Mouse (Mus musculus): Measurements from ENCODE around the gene Map1b. TPM values are rescaled to one million over a fixed set of nuclear protein-coding genes. Genes with fewer than 3 reads are reported as not detected.

The Map1b gene
- total RNA-seq, 2 experiments from 2014 or later, result 795 to 818 TPM

DNA sequence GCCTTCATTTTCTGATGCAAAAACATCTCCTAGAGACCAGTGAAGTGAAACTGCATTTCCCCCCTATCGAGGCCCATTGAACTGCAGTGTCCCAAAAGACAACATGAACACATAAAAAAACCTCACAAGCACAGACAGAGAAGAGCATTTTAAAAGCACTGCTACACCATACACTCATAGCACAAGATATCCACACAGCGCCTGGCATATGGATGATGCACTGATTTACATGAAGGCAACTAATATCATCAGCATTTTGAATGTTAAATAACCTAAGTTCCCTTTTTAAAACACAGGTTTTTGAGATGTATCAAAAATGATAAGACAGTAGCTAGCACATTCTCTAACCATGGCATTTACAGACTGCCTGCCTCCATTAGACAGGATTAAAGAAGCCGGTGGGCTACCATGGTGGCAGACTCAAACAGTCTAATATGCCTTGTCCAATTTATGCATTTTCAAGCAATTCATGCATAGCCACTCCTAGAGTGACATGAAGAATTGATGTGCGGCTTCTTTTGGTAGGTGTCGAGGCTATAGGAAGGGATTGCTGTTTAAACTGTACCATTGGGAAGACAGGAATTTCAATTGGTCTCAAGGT lies 22.9 kb downstream of the Map1b start:
- no peak for DNase-seq (ENCODE audit: low spot score in 2 of 2)

DNA sequence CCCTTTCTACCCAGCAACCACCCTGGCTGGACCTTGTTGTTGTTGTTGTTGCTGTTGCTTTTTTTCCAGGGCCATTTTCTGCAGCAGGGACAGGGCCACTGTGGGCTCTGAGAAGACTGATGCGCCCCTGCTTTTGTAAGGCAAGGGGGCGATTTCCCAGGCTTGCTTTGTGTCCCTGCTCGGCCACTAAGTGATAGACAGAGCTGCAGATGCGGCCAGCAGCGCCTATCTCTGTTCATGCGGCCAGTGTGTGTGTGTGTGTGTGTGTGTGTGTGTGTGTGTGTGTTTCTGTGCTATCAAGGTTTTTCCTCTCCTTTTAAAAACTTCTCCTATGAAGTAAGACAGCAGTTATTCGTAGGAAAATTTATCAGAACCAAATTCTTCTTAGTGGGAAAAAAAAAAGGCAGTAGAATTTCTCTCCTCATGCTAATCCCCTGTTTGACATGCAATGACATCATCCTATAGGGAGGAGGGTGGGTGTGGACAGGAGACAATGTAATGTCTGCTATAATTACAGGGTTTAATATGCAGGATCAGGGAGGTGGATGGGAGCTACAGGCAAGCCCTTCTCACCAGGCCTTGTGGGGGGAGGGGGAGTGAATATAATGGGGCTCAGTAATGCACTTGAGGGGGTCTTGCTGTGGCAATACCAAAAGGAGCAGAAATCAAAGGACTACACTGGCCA lies 23.6 kb downstream of the Map1b start:
- no peak for DNase-seq (ENCODE audit: low spot score in 2 of 2)

DNA sequence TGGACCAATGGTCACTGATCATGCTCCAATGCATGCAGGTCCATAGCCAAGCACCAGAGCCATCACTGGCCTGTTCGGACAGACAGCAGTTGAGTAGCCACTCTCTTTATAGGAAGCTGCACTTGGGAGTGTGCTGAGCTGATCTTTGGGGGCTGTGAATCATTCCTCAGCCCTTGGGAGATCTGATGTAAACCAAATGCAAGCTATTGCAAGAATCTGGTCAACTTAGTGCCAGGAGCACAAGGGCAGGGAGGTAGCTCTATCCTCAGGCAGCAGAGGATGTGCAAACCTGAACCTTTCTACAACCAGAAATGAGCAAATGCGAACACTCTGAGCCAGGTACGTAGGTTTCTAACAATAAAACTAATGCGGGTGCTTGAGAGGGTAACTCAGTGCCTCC lies 26.3 kb downstream of the Map1b start:
- no peak for DNase-seq (ENCODE audit: low spot score in 2 of 2)

DNA sequence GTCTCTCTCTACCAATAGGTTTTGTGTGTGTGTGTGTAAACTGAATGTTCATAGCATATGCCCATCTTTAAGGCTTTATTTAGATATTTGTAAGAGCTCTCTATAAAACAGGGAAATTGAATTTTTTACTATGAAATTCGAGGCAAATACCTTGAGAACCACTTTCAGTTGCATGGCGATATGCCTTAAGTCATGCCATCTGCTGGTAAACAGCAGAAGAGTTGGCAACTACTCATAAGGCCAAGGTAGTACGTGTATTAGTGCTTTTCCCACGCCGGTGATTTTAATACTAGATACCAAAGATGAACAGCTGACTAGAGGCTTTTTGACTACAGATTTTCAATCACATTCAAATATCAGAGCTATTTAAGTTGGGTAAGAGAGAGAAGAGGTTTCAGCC lies 27.2 kb downstream of the Map1b start:
- DNase-seq (ENCODE audit: low spot score in 2 of 2), result no peak

DNA sequence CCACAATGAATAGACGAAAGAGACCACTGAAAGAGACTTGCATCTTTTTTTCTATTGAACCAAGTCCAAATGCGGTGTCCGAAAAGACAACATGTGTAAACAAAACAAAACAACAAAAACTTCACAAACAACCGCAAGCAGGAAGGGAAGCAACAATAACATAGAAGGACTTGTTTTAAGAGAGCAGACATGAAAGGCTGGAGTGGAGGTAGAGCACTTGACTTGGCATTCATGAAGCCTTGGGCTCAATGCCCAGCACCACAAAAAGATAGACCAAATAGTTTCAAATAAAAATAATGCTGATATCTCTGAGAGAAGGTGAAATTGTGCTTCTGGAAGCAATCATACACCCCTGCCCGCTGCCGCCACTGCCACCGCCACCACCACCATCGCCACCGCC lies 30.5 kb downstream of the Map1b start:
- no peak for DNase-seq (ENCODE audit: low spot score in 2 of 2)

DNA sequence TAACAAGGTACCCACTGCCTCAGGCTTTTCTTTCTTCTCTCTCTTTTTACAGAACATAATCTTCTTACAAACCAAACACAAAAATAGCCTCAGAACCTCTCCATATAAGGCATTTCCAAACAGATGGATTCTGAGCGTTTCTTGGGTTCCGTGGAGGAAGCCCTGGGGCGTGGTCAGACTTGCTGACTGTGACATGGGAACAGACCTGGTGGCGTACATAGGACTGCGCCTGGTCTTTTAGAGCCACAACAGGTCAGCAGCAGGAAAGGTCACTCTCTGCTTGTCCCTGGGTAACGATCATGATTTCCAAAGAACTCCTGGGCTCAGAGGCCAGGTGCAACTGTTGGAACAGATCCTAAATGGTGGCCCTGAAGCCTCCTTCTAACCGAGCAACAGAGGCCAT lies 31.0 kb downstream of the Map1b start:
- DNase-seq (ENCODE audit: low spot score in 2 of 2), result no peak

DNA sequence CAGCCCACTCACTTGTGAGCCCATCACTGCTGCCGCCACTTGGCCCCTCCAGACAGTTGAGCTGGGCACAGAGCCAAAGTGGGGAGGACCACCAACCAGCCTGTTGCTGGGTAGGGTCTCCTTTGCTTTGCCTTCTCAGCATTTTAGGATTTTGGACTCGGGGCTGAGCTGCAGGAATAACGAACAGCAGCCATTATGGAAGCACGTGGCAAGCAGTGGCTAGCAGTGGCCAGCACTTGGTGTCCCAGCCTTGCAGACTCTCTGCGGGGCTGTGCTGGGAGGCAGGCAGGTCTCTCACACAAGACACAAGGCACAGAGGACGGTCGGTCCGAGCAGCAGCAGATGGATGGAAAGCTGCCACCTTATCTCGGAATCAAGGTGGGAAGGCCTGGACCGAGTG lies 31.4 kb downstream of the Map1b start:
- no peak for DNase-seq (ENCODE audit: low spot score in 2 of 2)

DNA sequence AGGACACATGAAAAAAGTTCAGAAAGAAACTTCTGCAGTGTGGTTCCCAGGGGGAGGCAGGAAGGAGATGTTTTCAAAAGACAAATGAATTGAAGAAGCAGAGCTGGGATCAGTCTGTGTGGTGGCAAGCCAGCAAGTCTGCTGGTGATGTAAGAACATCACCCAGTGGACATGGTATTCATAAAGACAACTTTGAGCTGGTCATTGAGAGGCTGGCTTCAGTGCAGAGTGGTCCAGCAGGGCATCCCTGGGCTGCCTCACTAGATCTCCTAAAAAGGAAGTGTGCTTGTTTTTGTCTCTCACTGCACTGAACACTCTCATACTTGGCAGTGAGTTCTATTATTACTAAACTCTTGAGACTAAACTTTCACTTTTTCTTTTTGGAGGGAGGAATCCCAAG lies 32.9 kb downstream of the Map1b start:
- DNase-seq (ENCODE audit: low spot score in 2 of 2), result no peak

DNA sequence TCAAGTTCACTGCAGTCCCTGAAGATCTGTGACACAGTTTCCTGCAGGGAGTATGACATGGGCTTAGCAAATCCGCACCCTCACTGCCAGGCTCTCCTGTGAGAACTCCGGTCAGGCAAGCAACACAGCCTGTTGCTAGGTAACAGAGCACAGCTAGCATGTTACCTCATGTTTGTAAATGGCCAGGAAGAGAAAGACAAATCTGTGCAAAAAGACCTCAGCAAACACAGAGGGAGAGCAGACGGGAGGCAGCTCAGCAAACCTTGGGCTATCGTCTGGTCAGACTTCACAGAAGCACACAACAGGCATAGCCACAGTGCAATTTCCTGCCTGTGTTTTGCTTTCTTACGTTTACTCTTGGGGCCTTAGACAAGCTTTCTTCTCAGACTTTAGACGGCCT lies 40.9 kb downstream of the Map1b start:
- DNase-seq (ENCODE audit: low spot score in 2 of 2), result no peak

DNA sequence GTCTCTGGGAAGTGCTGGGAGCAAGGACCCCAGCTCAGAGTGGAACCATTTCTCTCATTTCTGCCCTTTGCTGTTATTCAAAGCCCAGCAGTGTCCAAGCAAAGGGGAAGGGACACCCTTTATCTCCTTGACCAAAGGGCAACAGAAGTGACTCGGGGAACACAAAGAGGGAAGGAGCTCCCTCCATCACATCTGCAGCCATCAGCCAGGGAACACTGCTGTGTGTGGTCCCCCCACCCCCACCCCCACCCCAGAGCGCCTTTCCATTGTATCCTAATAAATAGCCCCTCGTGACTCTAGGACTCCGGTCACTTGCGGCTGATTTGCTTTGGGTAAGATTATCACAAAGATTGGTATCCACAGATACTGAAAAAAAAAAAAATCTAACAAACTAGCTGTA lies 41.3 kb downstream of the Map1b start:
- DNase-seq (ENCODE audit: low spot score in 2 of 2), result no peak

DNA sequence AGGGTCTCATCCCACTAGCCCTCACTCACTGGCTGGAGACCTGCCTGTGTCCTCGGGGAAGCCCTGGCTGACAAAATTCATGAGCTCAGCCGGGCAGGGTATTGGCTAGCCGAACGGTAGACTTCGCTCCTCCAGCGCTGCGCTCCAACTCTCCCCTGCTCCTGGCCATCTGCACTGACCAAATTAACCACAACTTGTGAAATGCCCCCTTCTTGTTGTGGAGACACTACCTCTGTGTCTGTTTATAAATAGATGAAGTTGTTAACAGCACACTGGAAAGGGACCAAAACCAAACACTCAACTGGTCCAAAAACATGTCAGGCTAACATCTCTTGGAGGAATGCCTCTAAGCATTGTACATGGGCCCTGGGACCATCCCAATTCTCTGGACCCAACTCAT lies 42.2 kb downstream of the Map1b start:
- DNase-seq (ENCODE audit: low spot score in 2 of 2), result no peak

DNA sequence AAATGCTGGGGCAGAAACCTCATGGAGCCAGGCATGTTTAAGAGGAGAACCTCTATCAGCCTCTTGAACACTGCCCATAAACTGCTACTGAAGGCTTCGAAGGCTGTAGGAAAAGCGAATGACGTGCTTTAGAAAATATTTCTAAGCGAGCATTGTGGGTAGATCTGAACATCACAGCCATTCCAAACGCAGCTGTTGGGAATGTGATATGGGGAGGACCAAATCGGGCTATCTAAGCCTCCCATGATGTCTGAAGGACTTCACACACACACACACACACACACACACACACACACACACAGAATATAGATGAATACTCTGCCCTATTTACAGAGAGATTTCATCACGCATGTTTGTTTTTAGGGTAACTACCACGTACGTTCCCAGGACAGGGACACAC lies 44.3 kb downstream of the Map1b start:
- no peak for DNase-seq (ENCODE audit: low spot score in 2 of 2)

DNA sequence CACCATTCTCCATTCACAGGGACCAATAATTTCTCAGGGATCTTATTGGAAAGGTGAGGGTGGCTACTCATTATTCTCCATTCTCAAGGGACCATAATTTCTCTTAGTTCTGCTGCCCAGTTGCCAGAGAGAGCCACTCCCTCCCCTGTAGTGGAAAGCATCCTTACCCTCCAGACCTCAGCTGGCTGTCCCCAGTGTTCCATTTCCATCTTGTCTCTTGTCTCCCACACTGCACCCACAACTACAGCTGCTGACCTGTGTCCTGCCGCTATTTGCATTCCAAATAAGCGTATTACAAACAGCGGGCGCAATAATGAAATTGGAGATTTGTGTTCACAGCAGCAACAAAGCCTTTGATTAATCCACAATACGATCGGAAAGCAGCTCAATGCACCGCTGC lies 46.3 kb downstream of the Map1b start:
- no peak for DNase-seq (ENCODE audit: low spot score in 2 of 2)

DNA sequence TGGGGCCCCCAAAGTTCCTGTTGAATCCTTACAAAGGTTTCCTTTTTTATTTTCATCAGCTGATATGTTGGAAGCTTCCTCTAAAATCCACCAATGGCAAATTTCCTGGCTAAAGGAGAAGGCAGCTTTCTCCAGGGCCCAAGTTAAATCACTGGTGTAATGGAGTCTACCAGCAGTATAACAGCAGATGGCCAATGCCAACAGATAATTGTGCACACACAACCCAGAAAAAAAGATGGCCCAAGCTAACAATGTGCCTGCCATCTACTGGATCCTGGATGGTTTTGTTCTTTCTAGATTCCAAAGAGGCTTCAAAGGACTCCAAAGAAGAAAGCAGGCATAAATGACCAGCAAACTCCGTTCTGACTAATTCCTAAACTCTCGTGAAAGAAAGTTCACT lies 48.1 kb downstream of the Map1b start:
- DNase-seq (ENCODE audit: low spot score in 2 of 2), result no peak

DNA sequence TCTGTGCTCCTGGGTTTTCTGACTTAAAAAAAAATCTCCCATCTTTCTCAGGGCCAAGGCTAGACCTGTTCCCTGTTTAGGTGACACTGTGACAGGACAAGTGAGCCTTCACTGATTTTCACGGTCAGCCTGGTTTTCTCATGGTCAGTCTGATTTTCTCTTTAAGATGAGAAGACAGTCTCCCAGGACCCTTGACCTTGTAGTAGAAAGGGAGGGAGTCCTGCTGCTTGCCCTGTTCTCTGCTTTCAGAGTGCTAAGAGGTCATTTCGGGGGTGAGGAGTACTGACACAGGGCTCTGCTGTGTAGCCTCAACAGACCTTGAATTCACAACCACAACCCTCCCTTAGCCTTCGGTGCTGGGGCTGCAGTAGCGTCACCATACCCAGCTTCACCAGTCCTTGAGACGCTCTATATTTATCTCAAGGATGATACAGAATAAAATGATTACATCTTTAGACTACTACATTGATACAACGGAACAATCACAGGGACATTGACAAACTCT lies 49.5 kb downstream of the Map1b start:
- DNase-seq (ENCODE audit: low spot score in 2 of 2), result no peak

DNA sequence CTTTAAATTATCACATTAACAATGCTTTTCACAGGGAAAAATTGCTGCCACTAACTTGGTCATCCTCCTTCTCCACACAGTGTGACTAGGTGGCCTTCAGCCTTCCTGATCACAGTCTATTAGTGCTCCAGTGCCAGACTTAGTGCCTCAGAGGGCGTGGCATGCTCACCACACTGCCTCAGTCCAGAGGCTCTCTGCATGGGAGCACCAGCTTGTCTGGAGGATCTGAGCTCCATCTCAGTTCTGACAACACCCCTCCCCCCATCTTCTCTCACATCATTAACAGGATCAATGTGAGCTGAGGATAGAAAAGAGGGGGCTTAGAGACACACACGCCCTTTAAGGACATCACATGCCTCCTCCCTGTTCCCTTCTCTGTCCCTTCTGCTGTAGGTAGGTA lies 50.3 kb downstream of the Map1b start:
- DNase-seq (ENCODE audit: low spot score in 2 of 2), result no peak

DNA sequence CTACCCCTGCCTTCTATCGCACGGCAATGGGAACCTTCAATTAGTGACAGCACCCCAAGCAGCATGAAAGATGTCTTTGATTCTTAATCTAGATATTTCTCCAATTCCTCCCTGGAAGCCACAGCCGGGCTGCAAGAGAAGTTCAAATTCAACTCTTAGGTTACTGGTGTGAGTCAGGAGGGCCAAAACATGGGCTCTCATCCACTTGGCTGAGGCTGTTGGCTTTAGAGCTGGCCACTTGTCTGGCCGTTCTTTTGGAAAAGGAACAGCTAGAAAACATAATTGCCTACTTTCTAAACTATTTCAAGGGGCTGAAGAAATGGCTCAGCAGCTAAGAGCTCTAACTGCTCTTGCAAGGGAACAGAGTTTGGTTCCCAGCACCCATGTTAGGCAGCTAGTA lies 51.8 kb downstream of the Map1b start:
- no peak for DNase-seq (ENCODE audit: low spot score in 2 of 2)

DNA sequence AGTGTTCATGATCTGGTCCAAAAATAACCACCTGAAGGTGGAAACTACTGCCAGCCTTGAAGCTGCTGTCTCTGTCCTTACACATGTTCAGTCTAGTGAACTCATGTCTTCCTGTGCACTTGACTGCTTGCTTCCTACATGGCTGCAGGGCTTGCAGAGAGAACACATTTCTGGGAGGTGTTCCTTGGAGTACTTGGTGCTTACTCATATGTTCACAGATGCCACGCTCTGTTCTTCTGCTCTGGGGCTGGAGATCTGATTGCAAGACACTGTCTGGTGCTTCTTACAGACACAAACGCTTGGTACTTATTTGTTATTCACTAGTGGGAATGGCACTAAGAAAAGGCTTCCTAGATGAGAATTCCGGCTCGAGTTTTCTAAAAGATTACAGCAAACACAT lies 54.5 kb downstream of the Map1b start:
- no peak for DNase-seq (ENCODE audit: low spot score in 2 of 2)

DNA sequence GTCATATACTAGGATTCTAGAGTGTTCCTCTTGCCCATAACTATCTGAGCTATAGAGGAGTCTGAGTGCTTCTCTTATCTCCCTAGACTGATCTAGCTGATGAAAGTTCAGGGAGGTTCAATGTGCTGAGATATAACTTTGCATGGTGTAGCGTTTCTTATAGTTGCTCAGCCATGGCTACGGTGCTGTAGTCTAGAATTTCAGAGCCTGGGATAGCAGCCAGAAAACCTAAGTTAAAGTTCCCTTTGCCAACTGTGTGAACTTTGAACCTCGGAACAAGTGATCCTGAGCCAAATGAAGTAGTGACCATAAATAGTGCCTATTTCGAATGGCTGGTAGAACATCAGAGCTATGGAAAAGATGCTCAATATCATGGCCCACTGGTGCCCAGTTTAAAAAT lies 56.7 kb downstream of the Map1b start:
- no peak for DNase-seq (ENCODE audit: low spot score in 2 of 2)

DNA sequence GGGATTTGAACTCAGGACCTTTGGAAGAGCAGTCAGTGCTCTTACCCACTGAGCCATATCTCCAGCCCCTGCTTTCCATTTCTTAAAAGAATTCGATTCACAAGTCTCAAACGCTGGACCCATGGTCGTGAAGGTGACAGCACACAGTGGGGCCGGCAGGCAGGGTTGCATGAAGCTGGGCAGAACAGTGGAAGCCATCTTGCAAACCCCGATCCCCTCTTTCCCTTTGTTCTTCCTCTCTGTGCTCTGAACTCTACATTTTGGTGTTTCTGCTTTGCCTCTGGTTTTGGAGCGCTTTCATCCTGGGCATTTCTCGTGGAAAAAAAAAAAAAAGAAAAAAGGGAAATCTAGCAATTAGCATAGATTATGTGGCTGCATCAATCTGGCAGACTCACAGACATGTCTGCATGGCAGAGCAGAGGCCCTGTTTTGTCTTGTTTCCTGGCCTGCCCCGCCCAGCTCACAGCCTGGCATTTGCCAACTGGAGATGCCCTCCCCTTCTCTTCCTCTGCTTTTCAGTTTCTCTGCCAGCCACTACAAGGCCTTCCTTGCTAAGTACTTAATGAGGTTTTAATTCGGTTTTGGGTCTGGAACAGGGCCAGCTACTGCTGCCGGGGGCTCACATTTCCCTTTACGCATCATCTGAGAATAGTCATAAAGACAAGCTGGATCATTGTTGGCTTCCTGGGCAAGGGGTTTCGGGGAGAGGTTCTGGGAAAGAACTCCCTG lies 57.5 kb downstream of the Map1b start:
- DNase-seq (ENCODE audit: low spot score in 2 of 2), result peak in 1 of 2 experiments; percentile 67

DNA sequence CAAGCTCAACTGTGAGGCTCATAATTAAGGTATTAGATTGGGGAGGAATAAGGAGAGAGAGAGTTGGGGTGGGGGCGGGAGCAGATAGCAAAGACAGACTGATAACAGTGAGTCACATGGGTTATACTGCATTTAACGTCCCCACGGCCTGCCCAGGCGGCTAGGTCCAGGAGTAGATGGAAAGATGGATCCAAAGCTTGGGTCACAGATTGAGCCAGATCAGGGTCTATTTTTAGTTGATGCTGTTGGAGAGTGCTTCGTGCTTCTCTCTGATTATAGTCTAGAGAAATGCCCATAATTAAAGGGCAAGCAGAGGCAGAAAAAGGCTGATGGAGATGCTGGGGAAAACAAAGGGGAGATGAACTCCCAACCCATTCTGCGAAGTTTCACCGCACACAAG lies 61.4 kb downstream of the Map1b start:
- no peak for DNase-seq (ENCODE audit: low spot score in 2 of 2)

DNA sequence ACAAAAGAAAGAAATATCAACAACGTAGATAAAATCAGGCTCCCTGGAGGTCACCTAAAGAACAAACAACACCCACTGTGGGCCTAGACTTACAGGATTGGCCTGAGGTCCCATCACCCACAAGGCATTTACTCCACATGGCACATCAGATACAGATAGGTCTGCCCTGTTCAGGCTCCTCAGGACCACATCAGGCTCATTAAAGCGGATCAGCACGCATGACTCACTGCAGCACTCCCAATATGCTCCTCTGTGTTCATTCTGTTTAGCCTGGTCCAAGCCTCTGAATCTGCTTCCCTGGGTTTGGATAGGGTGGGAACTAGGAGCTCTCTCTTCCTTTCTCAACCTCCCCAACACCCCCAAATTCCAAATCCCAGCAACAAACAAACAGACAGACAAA lies 63.9 kb downstream of the Map1b start:
- DNase-seq (ENCODE audit: low spot score in 2 of 2), result no peak

DNA sequence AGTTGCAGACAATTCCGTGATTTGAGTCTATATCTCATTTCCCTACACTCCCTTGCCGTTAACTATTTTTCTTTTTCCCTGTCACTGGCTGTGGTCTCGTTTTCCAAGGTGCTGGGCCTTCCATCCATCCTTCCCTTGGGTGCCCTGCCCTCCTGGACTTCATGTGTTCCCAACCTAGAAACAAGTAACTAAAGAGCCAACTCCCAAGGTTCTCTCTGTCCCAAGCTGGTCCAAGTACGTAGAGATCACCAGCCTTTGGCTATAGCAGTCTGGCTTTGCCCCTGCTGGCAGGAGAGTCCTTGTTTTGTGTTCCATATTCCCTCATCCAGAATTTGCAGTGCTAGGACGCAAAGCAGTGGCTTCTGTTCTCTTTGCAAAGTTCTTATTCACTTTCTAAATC lies 65.1 kb downstream of the Map1b start:
- no peak for DNase-seq (ENCODE audit: low spot score in 2 of 2)

Measured in layer of hippocampus, postnatal 14 days (tissue).